Comparison of ENCODE assay signal across 25 mouse cellular contexts in genomic region chr2:153221620-153222019, GRCm38 (mm10). TPM values are rescaled to one million over a fixed set of nuclear protein-coding genes. Genes with fewer than 3 reads are reported as not detected.
DNase-seq lines count a peak whose midpoint lies in the region; ATAC-seq and TF ChIP-seq lines count a peak whose summit lies in the region.
"Had no signal": no experiment of that assay in that cellular context is flagged by ENCODE, and none has a peak within 500 bp of the region (broad histone marks: within the 10 kb centered on the region; RNA-seq: fewer than 3 reads in every experiment).

No protein-coding gene starts in this region.

- H3K9me3 ChIP-seq in G1E (replicated peaks), result no peaks in the 10 kb centered on the region
- H3K9me3 ChIP-seq in liver, embryonic 15.5 days (replicated peaks), result no peaks in the 10 kb centered on the region
- no peaks in the 10 kb centered on the region for H3K9me3 ChIP-seq in limb, embryonic 10.5 days (replicated peaks)
- H3K9me3 ChIP-seq: forebrain, embryonic 10.5 days; lung, embryonic 15.5 days; midbrain, embryonic 10.5 days had no signal

- no peak for TF ChIP-seq CTCF in G1E (IDR thresholded peaks at IDR 0.05; ENCODE audit: low read depth, low read length)

- no peak overlapping the region; the same call in 1 of the 2 replicates for H3K4me3 ChIP-seq in G1E (ENCODE audit: low read depth, low read length)
- H3K4me3 ChIP-seq in liver, embryonic 15.5 days (replicated peaks), result peak overlapping the region; percentile 9
- no peak overlapping the region for H3K4me3 ChIP-seq in limb, embryonic 10.5 days
- H3K4me3 ChIP-seq: forebrain, embryonic 10.5 days; layer of hippocampus, adult 2 months; lung, embryonic 15.5 days; midbrain, embryonic 10.5 days had no signal

- H3K27me3 ChIP-seq in G1E (ENCODE audit: insufficient read depth, low read length), result no peaks in the 10 kb centered on the region
- no peaks in the 10 kb centered on the region for H3K27me3 ChIP-seq in liver, embryonic 15.5 days
- H3K27me3 ChIP-seq in limb, embryonic 10.5 days (ENCODE audit: low read depth, poor library complexity, severe bottlenecking), result no peaks in the 10 kb centered on the region
- H3K27me3 ChIP-seq: lung, embryonic 15.5 days had no signal

- H3K27ac ChIP-seq in liver, embryonic 15.5 days (replicated peaks), result peak overlapping the region; percentile 90
- no peak overlapping the region for H3K27ac ChIP-seq in limb, embryonic 10.5 days
- H3K27ac ChIP-seq: forebrain, embryonic 10.5 days; hindbrain, postnatal 0 days; layer of hippocampus, adult 2 months; lung, embryonic 15.5 days; midbrain, embryonic 10.5 days had no signal

- peak; percentile 78 for ATAC-seq in G1E (ENCODE audit: extremely low read depth, insufficient number of reproducible peaks, low FRiP score, poor library complexity, severe bottlenecking)
- peak; percentile 82 for ATAC-seq in erythroid progenitor cell, adult 5-6 weeks (replicated peaks; ENCODE audit: low FRiP score, poor library complexity, severe bottlenecking)
- peak; percentile 97 for ATAC-seq in liver, embryonic 15.5 days (ENCODE audit: insufficient read depth)
- ATAC-seq: forebrain, postnatal 0 days; hindbrain, postnatal 0 days; intestine, postnatal 0 days; midbrain, embryonic 16.5 days had no signal

- H3K4me2 ChIP-seq in liver, embryonic 15.5 days, result peak overlapping the region; percentile 65
- H3K4me2 ChIP-seq: lung, embryonic 15.5 days had no signal

- peaks cover 85% of the 10 kb centered on the region for H3K4me1 ChIP-seq in G1E (ENCODE audit: insufficient read depth, low read depth, low read length)
- peaks cover 79% of the 10 kb centered on the region for H3K4me1 ChIP-seq in liver, embryonic 15.5 days (replicated peaks)
- peaks cover 20% of the 10 kb centered on the region for H3K4me1 ChIP-seq in limb, embryonic 10.5 days

- DNase-seq in G1E (ENCODE audit: low spot score), result peak; percentile 57
- DNase-seq in MEL-GATA-1-ER (ENCODE audit: extremely low read depth, low read depth), result peak; percentile 63
- no peak for DNase-seq in MN1 (ENCODE audit: low spot score)
- no peak for DNase-seq in limb, embryonic 10.5 days (ENCODE audit: low spot score)
- no peak for DNase-seq in layer of hippocampus, postnatal 14 days (ENCODE audit: low spot score in 2 of 2)
- no peak for DNase-seq in frontal cortex, postnatal 25 days (ENCODE audit: low spot score in 2 of 2)
- DNase-seq: adrenal gland, postnatal 25 days; cerebellum, adult 2 months; cerebellum, postnatal 36 days; forebrain, postnatal 0 days; gastrocnemius, postnatal 36 days; heart, postnatal 10 days; kidney, postnatal 25 days; layer of hippocampus, postnatal 36 days; lung, postnatal 4 days; right cerebral cortex, postnatal 4 days had no signal

- WGBS in liver, embryonic 15.5 days (ENCODE audit: insufficient replicate concordance), result 15% methylated on average over 4 of the region's 4 CpGs
- 86% methylated on average over 4 of the region's 4 CpGs for WGBS in limb, embryonic 10.5 days

- H3K9ac ChIP-seq in liver, embryonic 15.5 days, result peak overlapping the region; percentile 49
- H3K9ac ChIP-seq: forebrain, postnatal 0 days; lung, embryonic 15.5 days had no signal

- H3K36me3 ChIP-seq in G1E (replicated peaks), result peaks cover 10% of the 10 kb centered on the region
- no peaks in the 10 kb centered on the region; the same call in 1 of the 2 replicates for H3K36me3 ChIP-seq in liver, embryonic 15.5 days (replicated peaks)
- H3K36me3 ChIP-seq in limb, embryonic 10.5 days, result 0 out of 2 replicates have a peak, but pooled peaks cover 2% of the 10 kb centered on the region
- H3K36me3 ChIP-seq: lung, embryonic 15.5 days had no signal

RNA-seq across cellular contexts. Expression of gene Tspyl3, which starts 3.6 kb away (rescaled TPM):
- total RNA-seq in G1E (2014; fragmentation: Nextera tagmentation), result 1.1 TPM in 1 of 2 replicates, not detected in the other
- 0.23 and 0.27 TPM in 2 replicates for total RNA-seq in G1E (2017)
- 0.27 and 0.32 TPM in 2 replicates for polyA plus RNA-seq in G1E (2012)
- total RNA-seq in erythroid progenitor cell, adult 5-6 weeks (2015; ENCODE audit: low replicate concordance), result 9.6 TPM in 1 of 2 replicates, not detected in the other
- total RNA-seq in erythroid progenitor cell, adult 5-6 weeks (2017; ENCODE audit: low replicate concordance), result 0.77 TPM in 1 of 2 replicates, not detected in the other
- 2.1 and 2.6 TPM in 2 replicates for polyA plus RNA-seq in liver, embryonic 15.5 days (2015; fragmentation: Nextera tagmentation; extraction: Ambion mirVana)
- 5.8 and 9.9 TPM in 2 replicates for polyA plus RNA-seq in limb, embryonic 10.5 days (2016; fragmentation: Nextera tagmentation; extraction: Ambion mirVana)
- 10 to 100 TPM; 25.7 to 26.1 TPM for total RNA-seq in layer of hippocampus, postnatal 14 days (2021)

RNA-seq across cellular contexts. Expression of gene Plagl2, which starts 19.6 kb away (rescaled TPM):
- total RNA-seq in G1E (2014; fragmentation: Nextera tagmentation), result 106 and 108 TPM in 2 replicates
- 11.0 and 12.5 TPM in 2 replicates for total RNA-seq in G1E (2017)
- polyA plus RNA-seq in G1E (2012), result 27.5 and 35.9 TPM in 2 replicates
- 60.9 and 85.5 TPM in 2 replicates for total RNA-seq in erythroid progenitor cell, adult 5-6 weeks (2015; ENCODE audit: low replicate concordance)
- 20.6 and 25.8 TPM in 2 replicates for total RNA-seq in erythroid progenitor cell, adult 5-6 weeks (2017; ENCODE audit: low replicate concordance)
- polyA plus RNA-seq in liver, embryonic 15.5 days (2015; fragmentation: Nextera tagmentation; extraction: Ambion mirVana), result 17.1 TPM in 2 replicates
- 24.6 and 27.3 TPM in 2 replicates for polyA plus RNA-seq in limb, embryonic 10.5 days (2016; fragmentation: Nextera tagmentation; extraction: Ambion mirVana)
- 1 to 10 TPM; 4.5 to 5.3 TPM for total RNA-seq in layer of hippocampus, postnatal 14 days (2021)

RNA-seq across cellular contexts. Expression of gene Pofut1, which starts 19.7 kb away (rescaled TPM):
- total RNA-seq in G1E (2014; fragmentation: Nextera tagmentation) (26.5 and 33.7 TPM in 2 replicates), G1E (2017) (29.5 and 30.0 TPM in 2 replicates)
- 11.2 and 12.8 TPM in 2 replicates for polyA plus RNA-seq in G1E (2012)
- 15.5 and 19.8 TPM in 2 replicates for total RNA-seq in erythroid progenitor cell, adult 5-6 weeks (2015; ENCODE audit: low replicate concordance)
- 25.9 and 30.4 TPM in 2 replicates for total RNA-seq in erythroid progenitor cell, adult 5-6 weeks (2017; ENCODE audit: low replicate concordance)
- polyA plus RNA-seq in liver, embryonic 15.5 days (2015; fragmentation: Nextera tagmentation; extraction: Ambion mirVana), result 2.6 TPM in 2 replicates
- polyA plus RNA-seq in limb, embryonic 10.5 days (2016; fragmentation: Nextera tagmentation; extraction: Ambion mirVana), result 5.9 and 6.1 TPM in 2 replicates
- total RNA-seq in layer of hippocampus, postnatal 14 days (2021), result 10 to 100 TPM; 16.0 to 18.0 TPM

Comparison
In these comparisons a context has a peak if more than half of its experiments do, and no peak if none do; other contexts are left out.
1. DNase-seq: peak in G1E (single experiment) and MEL-GATA-1-ER (single experiment); none in MN1 (single experiment), limb, embryonic 10.5 days (single experiment), layer of hippocampus, postnatal 14 days (0 of 2) and frontal cortex, postnatal 25 days (0 of 2).
2. Peak in every context shown above with its lines, with median percentiles within 50 percentile points of each other: ATAC-seq.